In genomic region chr9:121117936-121118335, GRCm38 (mm10) we compare ENCODE assay signal across 14 mouse cellular contexts.
"Had no signal": no experiment of that assay in that cellular context is flagged by ENCODE, and none has a peak within 500 bp of the region (broad histone marks: within the 10 kb centered on the region; RNA-seq: fewer than 3 reads in every experiment).

No protein-coding gene starts in this region.

- H3K9ac ChIP-seq: kidney, embryonic 15.5 days; limb, embryonic 15.5 days; liver, embryonic 13.5 days; midbrain, embryonic 12.5 days; neural tube, embryonic 13.5 days had no signal

- H3K4me1 ChIP-seq: liver, embryonic 13.5 days; midbrain, embryonic 12.5 days had no signal

- DNase-seq: kidney, adult 2 months; kidney, postnatal 14 days; liver, embryonic 13.5 days; lung, postnatal 4 days; retina, postnatal 1 day; right cerebral cortex, postnatal 14 days; thymus, postnatal 4 days had no signal

- H3K4me2 ChIP-seq: kidney, embryonic 15.5 days; limb, embryonic 15.5 days; liver, embryonic 13.5 days; midbrain, embryonic 12.5 days; neural tube, embryonic 13.5 days had no signal

- H3K36me3 ChIP-seq: kidney, embryonic 15.5 days; limb, embryonic 15.5 days; liver, embryonic 13.5 days; midbrain, embryonic 12.5 days; neural tube, embryonic 13.5 days had no signal

- H3K27ac ChIP-seq: kidney, embryonic 15.5 days; limb, embryonic 15.5 days; liver, embryonic 13.5 days; midbrain, embryonic 12.5 days; neural tube, embryonic 13.5 days had no signal

- H3K9me3 ChIP-seq: kidney, embryonic 15.5 days; limb, embryonic 15.5 days; liver, embryonic 13.5 days; midbrain, embryonic 12.5 days; neural tube, embryonic 13.5 days had no signal

- H3K4me3 ChIP-seq: kidney, embryonic 15.5 days; limb, embryonic 15.5 days; liver, embryonic 13.5 days; midbrain, embryonic 12.5 days; neural tube, embryonic 13.5 days had no signal

- ATAC-seq: inflammation-experienced regulatory T-cells, adult 6 months; lung, postnatal 0 days; midbrain, embryonic 16.5 days had no signal

- H3K27me3 ChIP-seq: kidney, embryonic 15.5 days; liver, embryonic 13.5 days; neural tube, embryonic 13.5 days had no signal
